Mouse (Mus musculus): Measurements from ENCODE around the gene Prkx. TPM values are rescaled to one million over a fixed set of nuclear protein-coding genes. Genes with fewer than 3 reads are reported as not detected.

Prkx gene
- total and polyA plus RNA-seq, 2 experiments from 2014 or later: 21.7 to 27.4 TPM

GRCm38 (mm10) chrX:77765153-77765552 lies 30.9 kb downstream of the Prkx start:
- ATAC-seq (no peak), DNase-seq (no peak)
- 89% methylated on average over 3 of the region's 3 CpGs for WGBS
- Histone ChIP-seq H3K9me3 (ENCODE audit: low read length) (no peaks in the 10 kb centered on the region), H3K9ac (no peak overlapping the region), H3K27ac (ENCODE audit: low read depth, low read length) (no peak overlapping the region), H3K4me1 (ENCODE audit: insufficient read depth) (no peaks in the 10 kb centered on the region), H3K27me3 (ENCODE audit: insufficient read depth, low read length) (no peaks in the 10 kb centered on the region), H3K4me2 (ENCODE audit: low read depth) (no peak overlapping the region), H3K4me3 (ENCODE audit: low read depth, low read length) (no peak overlapping the region), H3K36me3 (ENCODE audit: insufficient read depth) (peaks cover 8% of the 10 kb centered on the region; the same call in 1 of the 2 replicates)
- no peak for TF ChIP-seq CTCF (IDR thresholded peaks at IDR 0.05; ENCODE audit: low read depth)

- no peak for ATAC-seq
- no peak overlapping the region for H3K4me3 ChIP-seq (ENCODE audit: low read depth, low read length)
- H3K27ac ChIP-seq (ENCODE audit: low read depth, low read length): no peak overlapping the region
- H3K27me3 ChIP-seq (ENCODE audit: insufficient read depth, low read length): no peaks in the 10 kb centered on the region
- H3K36me3 ChIP-seq (ENCODE audit: insufficient read depth): no peaks in the 10 kb centered on the region
- DNase-seq: no peak
- H3K9me3 ChIP-seq (ENCODE audit: low read length): no peaks in the 10 kb centered on the region
- no peak overlapping the region for H3K4me2 ChIP-seq (ENCODE audit: low read depth)
- TF ChIP-seq CTCF (IDR thresholded peaks at IDR 0.05; ENCODE audit: low read depth): peak; percentile 39
- H3K9ac ChIP-seq: no peak overlapping the region
- 76% methylated on average over 2 of the region's 2 CpGs for WGBS
- no peaks in the 10 kb centered on the region for H3K4me1 ChIP-seq (ENCODE audit: insufficient read depth)
Measured at GRCm38 (mm10) chrX:77744260-77744659, 51.8 kb downstream of the Prkx start.

GRCm38 (mm10) chrX:77741383-77741782 lies 54.7 kb downstream of the Prkx start:
- H3K36me3 ChIP-seq (ENCODE audit: insufficient read depth): no peaks in the 10 kb centered on the region
- no peaks in the 10 kb centered on the region for H3K27me3 ChIP-seq (ENCODE audit: insufficient read depth, low read length)
- H3K4me1 ChIP-seq (ENCODE audit: insufficient read depth): no peaks in the 10 kb centered on the region
- no peak overlapping the region for H3K4me3 ChIP-seq (ENCODE audit: low read depth, low read length)
- DNase-seq (peak; percentile 7), ATAC-seq (no peak)
- no peak overlapping the region for H3K9ac ChIP-seq
- no peak overlapping the region for H3K27ac ChIP-seq (ENCODE audit: low read depth, low read length)
- WGBS: 16% methylated on average over 1 of the region's 1 CpGs
- no peak overlapping the region for H3K4me2 ChIP-seq (ENCODE audit: low read depth)
- no peaks in the 10 kb centered on the region for H3K9me3 ChIP-seq (ENCODE audit: low read length)
- peak; percentile 31 for TF ChIP-seq CTCF (IDR thresholded peaks at IDR 0.05; ENCODE audit: low read depth)

- Histone ChIP-seq H3K4me1 (ENCODE audit: insufficient read depth) (no peaks in the 10 kb centered on the region), H3K4me3 (ENCODE audit: low read depth, low read length) (no peak overlapping the region), H3K36me3 (ENCODE audit: insufficient read depth) (no peaks in the 10 kb centered on the region), H3K9me3 (ENCODE audit: low read length) (no peaks in the 10 kb centered on the region), H3K27ac (ENCODE audit: low read depth, low read length) (no peak overlapping the region), H3K27me3 (ENCODE audit: insufficient read depth, low read length) (no peaks in the 10 kb centered on the region), H3K9ac (no peak overlapping the region), H3K4me2 (ENCODE audit: low read depth) (no peak overlapping the region)
- TF ChIP-seq CTCF (IDR thresholded peaks at IDR 0.05; ENCODE audit: low read depth): no peak
- 0 out of 2 replicates have a peak, but pooled peaks have one; percentile 36 for ATAC-seq
- 55% methylated on average over 9 of the region's 9 CpGs for WGBS
- DNase-seq: no peak
Measured at GRCm38 (mm10) chrX:77733930-77734536, 62.0 kb downstream of the Prkx start.

- H3K9ac ChIP-seq: no peak overlapping the region
- no peak overlapping the region for H3K27ac ChIP-seq (ENCODE audit: low read depth, low read length)
- no peaks in the 10 kb centered on the region for H3K36me3 ChIP-seq (ENCODE audit: insufficient read depth)
- H3K27me3 ChIP-seq (ENCODE audit: insufficient read depth, low read length): no peaks in the 10 kb centered on the region
- no peaks in the 10 kb centered on the region for H3K4me1 ChIP-seq (ENCODE audit: insufficient read depth)
- no peak overlapping the region for H3K4me3 ChIP-seq (ENCODE audit: low read depth, low read length)
- peak; percentile 79 for TF ChIP-seq CTCF (IDR thresholded peaks at IDR 0.05; ENCODE audit: low read depth)
- peak; percentile 59 for DNase-seq
- no peaks in the 10 kb centered on the region for H3K9me3 ChIP-seq (ENCODE audit: low read length)
- WGBS: 32% methylated on average over 2 of the region's 2 CpGs
- ATAC-seq: peak; percentile 54; the same call in 1 of the 2 replicates
- H3K4me2 ChIP-seq (ENCODE audit: low read depth): no peak overlapping the region
Measured at GRCm38 (mm10) chrX:77720298-77720697, 75.8 kb downstream of the Prkx start.

Other genes with a start within 250 kb of the Prkx start
- gene Pbsn, start 57.3 kb upstream of the Prkx start, total RNA-seq (2014; rRNA removed): not detected in 2 replicates
- not detected in 2 replicates for gene Pbsn, start 57.3 kb upstream of the Prkx start, polyA plus RNA-seq (2015; fragmentation: Nextera tagmentation; extraction: Ambion mirVana)
- gene Gm14744, start 68.5 kb upstream of the Prkx start, total RNA-seq (2014; rRNA removed): not detected in 2 replicates
- gene Gm14744, start 68.5 kb upstream of the Prkx start, polyA plus RNA-seq (2015; fragmentation: Nextera tagmentation; extraction: Ambion mirVana): not detected in 2 replicates
- gene 5430402E10Rik, start 128.8 kb upstream of the Prkx start, total RNA-seq (2014; rRNA removed): not detected in 2 replicates
- not detected in 2 replicates for gene 5430402E10Rik, start 128.8 kb upstream of the Prkx start, polyA plus RNA-seq (2015; fragmentation: Nextera tagmentation; extraction: Ambion mirVana)